Mouse (Mus musculus) olfactory bulb, adult 2 months (tissue): ENCODE data around the gene Atp11c.

Source experiments
- CTCF ChIP-seq: fragments of 200-500 bp; IDR thresholded peaks from 2 replicates; pipeline ENCODE4 v1.5.1; 2012; ENCODE audit warnings: low read depth, mild to moderate bottlenecking, low read length, moderate library complexity; ENCODE audit not compliant: insufficient read depth
- POLR2A ChIP-seq: fragments of 200-500 bp; IDR thresholded peaks from 2 replicates; pipeline ENCODE4 v1.6.1; 2012; ENCODE audit warnings: mild to moderate bottlenecking, low read depth, low read length, moderate library complexity; ENCODE audit not compliant: insufficient read depth

- no peak for TF ChIP-seq CTCF
- TF ChIP-seq POLR2A = no peak
Observed at GRCm38 (mm10) chrX:60495308-60495707, 97.2 kb downstream of the Atp11c start.
